Mouse (Mus musculus): Measurements from ENCODE around the gene Cdh13. TPM values are rescaled to one million over a fixed set of nuclear protein-coding genes. Genes with fewer than 3 reads are reported as not detected.

Gene Cdh13
- polyA plus RNA-seq, 1 experiment from 2014 or later = 4.2 TPM

DNA sequence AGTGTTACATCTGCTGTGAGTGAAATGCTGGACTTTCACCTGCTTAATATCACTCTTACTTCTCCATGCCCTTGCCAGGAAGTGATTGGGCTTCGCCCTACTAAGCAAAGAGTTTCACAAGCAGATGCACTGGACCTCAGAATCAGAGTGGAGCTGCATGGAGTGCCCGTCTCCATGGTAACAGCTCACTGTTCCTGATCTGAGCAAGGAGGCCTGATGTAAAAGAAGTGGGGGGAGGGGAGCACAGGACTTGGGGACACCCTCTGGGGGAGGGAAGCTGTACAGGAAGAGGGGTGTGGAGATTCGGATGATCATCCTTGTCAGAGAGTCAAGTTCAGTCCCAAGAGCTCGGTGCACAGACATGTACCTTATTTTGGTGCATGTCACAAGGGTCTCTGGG is 384.2 kb downstream of the Cdh13 start:
- H3K4me2 ChIP-seq = no peak overlapping the region
- no peak overlapping the region for H3K4me3 ChIP-seq (replicated peaks)
- ATAC-seq (replicated peaks; ENCODE audit: low FRiP score) = no peak
- H3K9me3 ChIP-seq (replicated peaks) = no peaks in the 10 kb centered on the region
- WGBS = 90% methylated on average over 4 of the region's 4 CpGs
- no peaks in the 10 kb centered on the region for H3K36me3 ChIP-seq
- H3K27me3 ChIP-seq = no peaks in the 10 kb centered on the region
- H3K9ac ChIP-seq = no peak overlapping the region
- no peak overlapping the region for H3K27ac ChIP-seq
- H3K4me1 ChIP-seq = no peaks in the 10 kb centered on the region

DNA sequence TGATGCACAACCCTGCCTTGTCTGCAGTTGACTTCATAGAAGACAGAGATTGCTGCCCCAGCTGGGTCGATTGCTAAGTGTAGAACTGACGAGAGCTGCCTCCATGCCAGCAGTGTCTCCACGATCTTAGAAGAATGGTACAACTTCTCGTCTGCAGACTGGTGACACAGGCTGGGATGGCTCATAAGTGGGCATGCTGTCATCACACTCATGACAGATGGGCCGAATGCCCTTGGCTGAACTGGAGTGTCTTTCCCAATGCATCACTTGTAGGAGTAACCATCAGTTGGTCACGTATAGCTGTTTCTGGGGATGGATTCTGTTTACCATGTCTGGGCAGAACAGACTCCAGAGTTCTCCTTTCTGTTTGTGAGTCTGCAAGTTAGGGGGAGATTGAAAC is 392.7 kb downstream of the Cdh13 start:
- Histone ChIP-seq H3K36me3 (no peaks in the 10 kb centered on the region), H3K27me3 (no peaks in the 10 kb centered on the region), H3K9me3 (replicated peaks) (no peaks in the 10 kb centered on the region), H3K27ac (no peak overlapping the region), H3K4me1 (no peaks in the 10 kb centered on the region), H3K9ac (no peak overlapping the region), H3K4me2 (no peak overlapping the region), H3K4me3 (replicated peaks) (no peak overlapping the region)
- 77% methylated on average over 6 of the region's 6 CpGs for WGBS
- ATAC-seq (replicated peaks; ENCODE audit: low FRiP score) = no peak

DNA sequence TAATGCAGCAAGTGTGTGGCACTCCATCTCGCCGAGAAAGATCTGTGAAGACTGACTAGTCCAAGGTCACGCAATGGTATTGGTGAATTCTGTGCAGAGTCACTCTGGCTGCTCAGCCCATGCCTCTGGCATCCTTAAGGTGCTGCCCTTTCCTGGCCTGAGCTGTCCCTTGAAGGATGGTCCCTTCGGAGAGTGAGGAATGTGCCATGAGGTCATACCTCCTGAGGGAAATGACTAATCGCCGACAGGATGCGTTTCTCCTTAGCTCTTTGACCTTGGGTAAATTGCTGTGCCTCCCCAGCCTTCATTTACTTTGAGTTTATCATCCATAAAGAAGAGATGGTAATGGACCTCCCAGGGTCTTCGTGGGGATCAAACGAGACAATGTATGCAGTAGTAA is 395.8 kb downstream of the Cdh13 start:
- ATAC-seq (replicated peaks; ENCODE audit: low FRiP score) = no peak
- H3K4me1 ChIP-seq = no peaks in the 10 kb centered on the region
- H3K9ac ChIP-seq = no peak overlapping the region
- H3K27me3 ChIP-seq = no peaks in the 10 kb centered on the region
- WGBS = 46% methylated on average over 9 of the region's 9 CpGs
- H3K36me3 ChIP-seq = no peaks in the 10 kb centered on the region
- no peak overlapping the region for H3K4me3 ChIP-seq (replicated peaks)
- no peak overlapping the region for H3K27ac ChIP-seq
- no peak overlapping the region for H3K4me2 ChIP-seq
- H3K9me3 ChIP-seq (replicated peaks) = no peaks in the 10 kb centered on the region

DNA sequence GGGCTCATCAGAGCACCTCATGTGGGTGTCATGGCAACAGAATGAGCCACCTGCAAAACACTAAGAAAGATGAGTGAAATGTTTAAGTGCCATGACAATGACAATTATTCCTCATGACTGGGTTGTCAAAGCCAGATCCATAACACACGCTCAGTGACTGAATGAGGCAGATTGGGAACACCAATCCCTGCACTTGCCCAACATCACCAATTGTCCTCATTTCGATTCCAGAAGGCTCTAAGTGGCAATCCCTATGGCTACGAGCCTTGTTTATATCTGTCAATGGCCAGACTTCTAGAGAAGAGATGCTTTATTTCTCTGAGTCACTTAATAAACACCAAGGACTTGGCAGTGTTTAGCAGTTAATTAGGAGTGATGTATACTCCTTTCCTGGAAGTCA is 399.9 kb downstream of the Cdh13 start:
- no peak overlapping the region for H3K27ac ChIP-seq
- WGBS = 78% methylated on average over 3 of the region's 3 CpGs
- H3K9ac ChIP-seq = no peak overlapping the region
- H3K4me1 ChIP-seq = 0 out of 2 replicates have a peak, but pooled peaks cover 2% of the 10 kb centered on the region
- no peak overlapping the region for H3K4me2 ChIP-seq
- H3K36me3 ChIP-seq = no peaks in the 10 kb centered on the region
- no peak overlapping the region for H3K4me3 ChIP-seq (replicated peaks)
- no peak for ATAC-seq (replicated peaks; ENCODE audit: low FRiP score)
- H3K27me3 ChIP-seq = no peaks in the 10 kb centered on the region
- H3K9me3 ChIP-seq (replicated peaks) = no peaks in the 10 kb centered on the region

DNA sequence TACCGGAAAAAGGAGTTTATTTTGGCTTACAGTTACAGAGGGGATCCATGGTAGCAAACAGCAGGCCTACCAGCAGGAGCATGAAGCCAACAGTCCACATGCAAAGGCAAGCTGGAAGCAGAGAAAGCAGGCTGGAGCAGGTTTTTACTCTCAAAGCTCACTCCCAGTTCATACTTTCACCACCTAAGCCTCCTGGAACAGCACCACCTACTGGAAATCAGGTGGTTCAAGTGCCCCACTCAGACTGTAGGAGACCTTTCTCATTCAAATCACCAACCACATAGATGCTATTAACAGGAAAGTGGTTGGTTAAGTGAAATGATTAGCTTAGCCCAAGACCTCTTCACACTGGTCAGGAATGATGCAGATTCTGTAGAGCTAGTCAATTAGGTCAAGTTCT is 402.3 kb downstream of the Cdh13 start:
- H3K27me3 ChIP-seq = no peaks in the 10 kb centered on the region
- WGBS = 89% methylated on average over 1 of the region's 1 CpGs
- no peak overlapping the region for H3K4me3 ChIP-seq (replicated peaks)
- H3K9me3 ChIP-seq (replicated peaks) = no peaks in the 10 kb centered on the region
- ATAC-seq (replicated peaks; ENCODE audit: low FRiP score) = no peak
- no peaks in the 10 kb centered on the region for H3K36me3 ChIP-seq
- no peak overlapping the region for H3K9ac ChIP-seq
- no peak overlapping the region for H3K27ac ChIP-seq
- H3K4me2 ChIP-seq = no peak overlapping the region
- H3K4me1 ChIP-seq = peaks cover 8% of the 10 kb centered on the region; the same call in 1 of the 2 replicates

DNA sequence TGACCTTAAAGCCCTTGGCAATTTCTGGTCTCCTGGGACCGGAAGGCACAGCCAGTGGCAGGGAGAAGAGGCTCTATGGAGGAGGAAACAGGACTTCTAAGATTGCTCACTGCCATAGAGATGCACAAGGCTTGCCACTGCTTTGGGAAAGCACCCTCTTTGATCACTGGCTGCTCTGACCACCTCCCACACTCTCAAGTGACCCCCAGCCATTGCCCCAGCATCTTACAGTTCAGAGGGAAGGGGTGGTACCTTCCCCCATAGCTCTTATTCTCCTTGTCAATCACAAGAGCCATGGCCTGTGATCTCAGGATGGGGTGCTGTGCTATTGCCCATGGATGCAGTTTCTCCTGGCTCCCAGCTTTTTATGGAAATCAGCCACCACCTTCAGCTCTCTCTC is 406.3 kb downstream of the Cdh13 start:
- Histone ChIP-seq H3K36me3 (no peaks in the 10 kb centered on the region), H3K4me3 (replicated peaks) (no peak overlapping the region), H3K9ac (no peak overlapping the region), H3K27me3 (no peaks in the 10 kb centered on the region), H3K4me2 (no peak overlapping the region), H3K4me1 (peaks cover 8% of the 10 kb centered on the region; the same call in 1 of the 2 replicates), H3K9me3 (replicated peaks) (no peaks in the 10 kb centered on the region), H3K27ac (no peak overlapping the region)
- 19% methylated on average over 1 of the region's 1 CpGs for WGBS
- ATAC-seq (replicated peaks; ENCODE audit: low FRiP score) = peak; percentile 54

DNA sequence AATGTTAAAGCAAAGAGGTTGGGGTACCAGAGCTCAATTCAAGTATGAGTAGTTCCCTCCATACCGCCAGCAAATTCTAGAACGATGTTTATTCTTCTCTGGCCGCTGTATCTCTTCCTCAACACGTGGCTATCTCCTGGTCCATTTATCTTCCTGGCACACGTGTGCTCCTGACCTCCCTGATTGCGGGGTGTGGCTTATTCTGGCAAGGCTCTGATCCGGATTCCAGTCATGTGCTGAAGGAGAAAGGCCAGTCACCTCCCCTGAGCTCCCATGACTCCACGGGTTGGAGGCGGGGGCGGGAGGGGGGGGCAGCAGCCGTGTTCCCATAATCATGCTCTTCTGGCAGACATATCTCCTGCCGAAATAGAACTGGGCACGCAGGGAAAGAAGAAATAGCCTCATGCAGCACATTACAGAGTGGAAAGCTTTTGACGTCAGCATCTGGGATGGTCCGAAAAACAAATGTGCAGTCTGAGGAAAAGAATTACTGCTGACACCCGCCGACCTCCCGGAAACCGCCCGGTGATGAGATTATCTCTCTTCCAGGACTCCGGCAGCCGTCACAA is 417.9 kb downstream of the Cdh13 start:
- ATAC-seq (replicated peaks; ENCODE audit: low FRiP score) = no peak
- Histone ChIP-seq H3K27me3 (no peaks in the 10 kb centered on the region), H3K4me3 (replicated peaks) (no peak overlapping the region), H3K36me3 (no peaks in the 10 kb centered on the region), H3K27ac (no peak overlapping the region), H3K4me1 (no peaks in the 10 kb centered on the region), H3K4me2 (no peak overlapping the region), H3K9me3 (replicated peaks) (no peaks in the 10 kb centered on the region; the same call in 1 of the 2 replicates), H3K9ac (no peak overlapping the region)
- WGBS = 66% methylated on average over 22 of the region's 22 CpGs

DNA sequence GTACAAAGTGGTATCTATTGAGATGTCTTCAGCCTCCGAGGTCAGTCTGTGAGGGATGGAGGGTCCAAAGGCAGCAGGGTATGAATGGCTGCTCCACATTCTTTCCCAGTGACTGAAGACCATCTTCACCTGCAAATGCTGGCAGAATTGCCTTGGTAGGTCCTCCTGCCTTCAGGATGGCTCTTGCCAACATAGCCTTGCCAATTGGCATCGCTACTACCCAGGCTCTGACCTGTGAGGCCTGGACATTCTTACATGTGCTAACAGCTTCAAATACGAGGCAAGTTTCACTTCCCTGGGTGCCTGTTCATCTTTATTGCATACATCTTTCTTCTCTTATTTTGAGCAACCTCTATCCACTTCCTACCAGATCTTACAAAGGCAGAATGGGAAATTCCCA is 425.8 kb downstream of the Cdh13 start:
- H3K9ac ChIP-seq = no peak overlapping the region
- ATAC-seq (replicated peaks; ENCODE audit: low FRiP score) = no peak
- H3K9me3 ChIP-seq (replicated peaks) = 0 out of 2 replicates have a peak, but pooled peaks cover 3% of the 10 kb centered on the region
- no peaks in the 10 kb centered on the region for H3K27me3 ChIP-seq
- H3K4me1 ChIP-seq = no peaks in the 10 kb centered on the region
- H3K36me3 ChIP-seq = no peaks in the 10 kb centered on the region
- H3K4me3 ChIP-seq (replicated peaks) = no peak overlapping the region
- WGBS = 92% methylated on average over 3 of the region's 3 CpGs
- no peak overlapping the region for H3K4me2 ChIP-seq
- no peak overlapping the region for H3K27ac ChIP-seq

DNA sequence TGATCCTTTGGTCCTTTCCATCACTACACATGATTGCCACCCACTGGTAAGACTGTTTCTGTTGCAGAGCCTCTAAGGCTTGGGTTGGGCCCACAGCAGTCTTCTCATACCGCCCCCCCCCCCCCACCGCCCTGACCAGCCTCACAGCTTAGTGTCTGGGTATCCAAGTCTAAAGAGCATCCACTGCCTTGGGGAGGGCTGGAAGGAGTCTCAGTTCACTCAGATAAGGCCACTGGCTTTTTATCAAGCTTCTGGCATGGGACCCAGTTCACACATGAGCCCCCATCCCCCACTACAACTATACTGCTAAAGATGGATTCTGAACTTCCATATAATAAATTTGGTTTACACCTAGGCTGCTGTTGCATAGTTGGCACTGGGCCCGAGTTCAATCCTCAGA is 428.1 kb downstream of the Cdh13 start:
- no peak for ATAC-seq (replicated peaks; ENCODE audit: low FRiP score)
- Histone ChIP-seq H3K9ac (no peak overlapping the region), H3K27ac (no peak overlapping the region), H3K9me3 (replicated peaks) (0 out of 2 replicates have a peak, but pooled peaks cover 3% of the 10 kb centered on the region), H3K4me1 (no peaks in the 10 kb centered on the region), H3K4me2 (no peak overlapping the region), H3K36me3 (no peaks in the 10 kb centered on the region), H3K27me3 (no peaks in the 10 kb centered on the region), H3K4me3 (replicated peaks) (no peak overlapping the region)
- 84% methylated on average over 3 of the region's 3 CpGs for WGBS

DNA sequence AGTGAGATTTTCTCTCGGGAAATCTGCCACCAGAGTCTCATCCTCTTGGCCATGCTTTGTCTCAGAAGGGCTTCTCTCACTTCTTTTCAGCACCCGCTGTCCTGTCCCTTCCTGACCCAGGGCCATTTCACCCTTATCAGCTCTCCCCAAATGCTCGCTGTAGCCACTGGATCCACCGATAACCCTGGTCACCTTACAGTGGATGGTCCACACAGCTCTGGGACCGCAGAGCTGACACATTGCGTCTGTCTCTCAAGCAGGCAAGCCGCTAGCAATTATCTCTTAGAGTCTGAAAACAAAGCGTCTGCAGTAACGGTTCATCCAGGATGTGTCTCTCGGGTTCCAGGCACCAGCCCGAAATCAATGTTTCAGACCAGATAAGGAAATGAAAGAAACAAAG is 429.6 kb downstream of the Cdh13 start:
- Histone ChIP-seq H3K9me3 (replicated peaks) (0 out of 2 replicates have a peak, but pooled peaks cover 3% of the 10 kb centered on the region), H3K4me2 (no peak overlapping the region), H3K27me3 (no peaks in the 10 kb centered on the region), H3K4me1 (no peaks in the 10 kb centered on the region), H3K27ac (no peak overlapping the region), H3K36me3 (no peaks in the 10 kb centered on the region), H3K4me3 (replicated peaks) (no peak overlapping the region), H3K9ac (no peak overlapping the region)
- WGBS = 62% methylated on average over 11 of the region's 11 CpGs
- ATAC-seq (replicated peaks; ENCODE audit: low FRiP score) = no peak

DNA sequence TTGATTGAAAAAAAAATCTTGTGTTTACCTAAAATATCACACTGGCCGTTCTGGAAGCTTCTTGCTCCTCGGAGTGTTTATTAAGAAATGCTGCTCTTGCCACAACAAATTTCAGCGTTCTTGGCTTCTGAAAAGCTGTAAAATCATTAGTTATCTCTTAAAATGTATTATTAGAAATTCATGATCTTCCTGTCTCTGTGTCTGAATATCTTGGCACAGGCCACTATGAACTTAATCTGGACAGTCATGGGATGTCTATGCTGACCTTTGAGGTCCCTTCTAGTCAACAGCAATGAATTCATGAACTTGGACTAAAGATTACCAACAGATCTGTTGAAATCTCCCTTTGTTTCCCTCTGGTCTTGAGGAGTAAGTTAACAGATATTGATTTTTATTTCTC is 430.1 kb downstream of the Cdh13 start:
- H3K4me1 ChIP-seq = no peaks in the 10 kb centered on the region
- H3K4me2 ChIP-seq = no peak overlapping the region
- no peaks in the 10 kb centered on the region for H3K27me3 ChIP-seq
- H3K9me3 ChIP-seq (replicated peaks) = 0 out of 2 replicates have a peak, but pooled peaks cover 3% of the 10 kb centered on the region
- ATAC-seq (replicated peaks; ENCODE audit: low FRiP score) = no peak
- H3K27ac ChIP-seq = no peak overlapping the region
- no peak overlapping the region for H3K4me3 ChIP-seq (replicated peaks)
- H3K36me3 ChIP-seq = no peaks in the 10 kb centered on the region
- 60% methylated on average over 3 of the region's 3 CpGs for WGBS
- no peak overlapping the region for H3K9ac ChIP-seq

DNA sequence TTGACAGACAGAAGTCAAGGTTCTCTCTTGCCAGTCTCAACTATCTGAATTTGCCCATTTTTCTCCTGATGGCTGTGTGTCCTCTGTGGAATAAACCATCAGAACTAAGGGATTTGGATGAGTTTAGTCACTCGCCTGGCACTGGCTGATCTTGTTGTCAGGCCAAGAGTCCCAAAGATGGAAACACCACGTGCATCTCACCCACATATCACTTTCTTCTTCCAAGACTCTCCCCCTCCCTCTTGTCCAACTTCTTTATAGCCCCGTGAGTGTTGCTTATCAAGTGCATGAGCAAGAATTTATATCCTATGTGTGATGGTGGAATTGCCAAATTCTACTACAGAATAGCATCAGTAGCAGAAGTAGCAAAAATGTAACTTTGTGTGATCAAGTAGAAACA is 439.4 kb downstream of the Cdh13 start:
- H3K9me3 ChIP-seq (replicated peaks) = no peaks in the 10 kb centered on the region
- H3K4me2 ChIP-seq = no peak overlapping the region
- ATAC-seq (replicated peaks; ENCODE audit: low FRiP score) = no peak
- WGBS = 74% methylated on average over 3 of the region's 3 CpGs
- H3K36me3 ChIP-seq = no peaks in the 10 kb centered on the region
- H3K27me3 ChIP-seq = no peaks in the 10 kb centered on the region
- H3K9ac ChIP-seq = no peak overlapping the region
- no peak overlapping the region for H3K27ac ChIP-seq
- no peaks in the 10 kb centered on the region for H3K4me1 ChIP-seq
- no peak overlapping the region for H3K4me3 ChIP-seq (replicated peaks)

DNA sequence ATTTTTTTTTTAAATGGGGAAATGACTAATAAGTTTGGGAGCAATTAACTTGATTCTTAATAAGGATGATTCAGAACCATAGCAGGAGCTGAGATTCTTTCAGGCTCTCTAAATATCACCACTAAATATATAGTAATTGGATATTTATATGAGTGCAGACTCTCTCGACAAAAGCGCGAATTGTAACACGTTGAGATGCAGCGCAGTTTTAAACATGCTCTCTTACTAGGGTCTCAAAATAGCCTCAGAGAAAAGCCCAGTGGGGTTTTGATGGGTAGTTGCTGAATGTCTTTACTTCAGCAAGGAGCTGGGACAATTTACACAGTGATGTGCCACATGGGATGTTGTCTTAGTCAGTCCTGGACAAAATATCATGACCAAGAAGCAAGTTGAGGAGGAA is 442.1 kb downstream of the Cdh13 start:
- Histone ChIP-seq H3K9ac (no peak overlapping the region), H3K9me3 (replicated peaks) (no peaks in the 10 kb centered on the region; the same call in 1 of the 2 replicates), H3K4me1 (no peaks in the 10 kb centered on the region), H3K4me3 (replicated peaks) (no peak overlapping the region), H3K27me3 (no peaks in the 10 kb centered on the region), H3K4me2 (no peak overlapping the region), H3K36me3 (no peaks in the 10 kb centered on the region), H3K27ac (no peak overlapping the region)
- ATAC-seq (replicated peaks; ENCODE audit: low FRiP score) = no peak
- 94% methylated on average over 5 of the region's 5 CpGs for WGBS
